Mouse (Mus musculus) CH12.LX (cell line): Measurements from ENCODE around the gene Dnajb13. TPM values are rescaled to one million over a fixed set of nuclear protein-coding genes. Genes with fewer than 3 reads are reported as not detected.

ENCODE experiments used
- DNase-seq: peaks from one replicate; pipeline ENCODE4 v3.0.0-alpha.2; 2013; ENCODE audit errors: extremely low read depth
- H3K27ac ChIP-seq: 2 replicates; pipeline ENCODE4 v1.5.1; 2012; ENCODE audit warnings: low read depth, mild to moderate bottlenecking, control low read depth, moderate library complexity; ENCODE audit not compliant: insufficient read depth
- H3K27me3 ChIP-seq: replicated peaks from 2 replicates; pipeline ENCODE3; 2012; ENCODE audit warnings: inconsistent platforms
- H3K36me3 ChIP-seq, 2 experiments: replicated peaks in 1 of 2; 2 replicates each; pipeline versions ENCODE3 to v1.6.1; 2012; ENCODE audit warnings: inconsistent platforms in 1 of 2, low read length in 1 of 2, mild to moderate bottlenecking in 1 of 2, mixed read lengths in 1 of 2, moderate library complexity in 1 of 2; ENCODE audit not compliant: control insufficient read depth in 1 of 2, insufficient read depth in 1 of 2
- H3K4me1 ChIP-seq, 2 experiments: 2 replicates each; pipeline ENCODE4 v1.6.1; 2012; ENCODE audit warnings: inconsistent platforms in 1 of 2, moderate library complexity in 1 of 2; ENCODE audit not compliant: insufficient read depth in 2 of 2, control insufficient read depth in 1 of 2
- H3K4me2 ChIP-seq: 2 replicates; pipeline ENCODE4 v1.6.1; 2012; ENCODE audit warnings: low read depth, mild to moderate bottlenecking, control low read depth; ENCODE audit not compliant: poor library complexity, insufficient read depth, severe bottlenecking
- H3K4me3 ChIP-seq, 3 experiments: fragments of 150-350 bp in 1 of 3; sonication (generic) in 1 of 3; replicated peaks in 1 of 3; 2 replicates each; pipeline versions ENCODE3 to v1.5.1; 2011 to 2012; ENCODE audit warnings: low read depth in 2 of 3, low read length in 2 of 3, mild to moderate bottlenecking in 2 of 3, moderate library complexity in 2 of 3, control low read depth in 1 of 3, improper control_type of control experiment in 1 of 3, inconsistent platforms in 1 of 3, mixed read lengths in 1 of 3; ENCODE audit not compliant: poor library complexity in 1 of 3
- H3K79me2 ChIP-seq: replicated peaks from 2 replicates; pipeline ENCODE4 v1.6.1; 2012; ENCODE audit warnings: mild to moderate bottlenecking, moderate library complexity; ENCODE audit not compliant: control insufficient read depth, poor library complexity, insufficient read depth, severe bottlenecking; ENCODE audit errors: extremely low read depth
- H3K9ac ChIP-seq: 2 replicates; pipeline ENCODE4 v1.6.1; 2012; ENCODE audit warnings: low read depth, mild to moderate bottlenecking, control low read depth, moderate library complexity; ENCODE audit not compliant: insufficient read depth
- H3K9me3 ChIP-seq: replicated peaks from 2 replicates; pipeline ENCODE3; 2012; ENCODE audit warnings: low read length, inconsistent platforms, mixed read lengths
- BHLHE40 ChIP-seq: IDR thresholded peaks from 2 replicates; pipeline ENCODE4 v1.6.1; 2011; ENCODE audit warnings: mild to moderate bottlenecking, low read depth, low read length, improper control_type of control experiment
- CHD1 ChIP-seq: IDR thresholded peaks from 2 replicates; pipeline ENCODE4 v1.6.1; 2012; ENCODE audit warnings: low read depth, low read length, improper control_type of control experiment, inconsistent platforms
- CHD2 ChIP-seq: IDR thresholded peaks from 2 replicates; pipeline ENCODE4 v1.6.1; 2011; ENCODE audit warnings: low read length, improper control_type of control experiment
- CTCF ChIP-seq, 2 experiments: IDR thresholded peaks in 1 of 2; conservative IDR thresholded peaks in 1 of 2; 2 replicates each; pipeline ENCODE4 v1.5.1; 2011 to 2012; ENCODE audit warnings: low read depth in 2 of 2, low read length in 2 of 2, improper control_type of control experiment in 1 of 2, inconsistent platforms in 1 of 2, mild to moderate bottlenecking in 1 of 2, moderate library complexity in 1 of 2
- E2F4 ChIP-seq: IDR thresholded peaks from 2 replicates; pipeline ENCODE4 v1.6.1; 2011; ENCODE audit warnings: low read depth, low read length, improper control_type of control experiment; ENCODE audit not compliant: insufficient replicate concordance
- ELF1 ChIP-seq: IDR thresholded peaks from 2 replicates; pipeline ENCODE4 v1.6.1; 2014; ENCODE audit warnings: low read depth, mild to moderate bottlenecking, inconsistent platforms, low read length, improper control_type of control experiment
- EP300 ChIP-seq: IDR thresholded peaks from 2 replicates; pipeline ENCODE4 v1.6.1; 2011; ENCODE audit warnings: low read length, improper control_type of control experiment
- ETS1 ChIP-seq: conservative IDR thresholded peaks from 2 replicates; pipeline ENCODE4 v1.6.1; 2012; ENCODE audit warnings: low read depth, mild to moderate bottlenecking, inconsistent platforms, low read length, improper control_type of control experiment, moderate library complexity
- GABPA ChIP-seq: IDR thresholded peaks from 2 replicates; pipeline ENCODE4 v1.6.1; 2012; ENCODE audit warnings: low read depth, low read length, improper control_type of control experiment, inconsistent platforms; ENCODE audit not compliant: insufficient replicate concordance
- HCFC1 ChIP-seq: IDR thresholded peaks from 2 replicates; pipeline ENCODE4 v1.6.1; 2012; ENCODE audit warnings: low read depth, mild to moderate bottlenecking, inconsistent platforms, low read length, improper control_type of control experiment
- IRF4 ChIP-seq: IDR thresholded peaks from 2 replicates; pipeline ENCODE4 v1.6.1; 2014; ENCODE audit warnings: low read depth, mild to moderate bottlenecking, inconsistent platforms, low read length, improper control_type of control experiment
- JUN ChIP-seq: IDR thresholded peaks from 2 replicates; pipeline ENCODE4 v1.6.1; 2011; ENCODE audit warnings: low read depth, mild to moderate bottlenecking, low read length, improper control_type of control experiment, moderate library complexity; ENCODE audit not compliant: insufficient read depth
- JUND ChIP-seq: conservative IDR thresholded peaks from 2 replicates; pipeline ENCODE4 v1.6.1; 2011; ENCODE audit warnings: low read depth, low read length, improper control_type of control experiment
- KAT2A ChIP-seq: IDR thresholded peaks from 2 replicates; pipeline ENCODE4 v1.6.1; 2012; ENCODE audit warnings: low read length, improper control_type of control experiment, inconsistent platforms; ENCODE audit not compliant: insufficient replicate concordance
- MAFK ChIP-seq: IDR thresholded peaks from 2 replicates; pipeline ENCODE4 v1.6.1; 2011; ENCODE audit warnings: low read length, improper control_type of control experiment; ENCODE audit not compliant: insufficient replicate concordance
- MAX ChIP-seq: IDR thresholded peaks from 2 replicates; pipeline ENCODE4 v1.6.1; 2011; ENCODE audit warnings: low read length, improper control_type of control experiment
- MAZ ChIP-seq: IDR thresholded peaks from 2 replicates; pipeline ENCODE4 v1.6.1; 2012; ENCODE audit warnings: low read depth, mild to moderate bottlenecking, inconsistent platforms, low read length, improper control_type of control experiment, moderate library complexity
- MEF2A ChIP-seq: IDR thresholded peaks from 2 replicates; pipeline ENCODE4 v1.6.1; 2014; ENCODE audit warnings: low read depth, mild to moderate bottlenecking, inconsistent platforms, low read length, improper control_type of control experiment, borderline replicate concordance
- MXI1 ChIP-seq: IDR thresholded peaks from 2 replicates; pipeline ENCODE4 v1.6.1; 2011; ENCODE audit warnings: mild to moderate bottlenecking, low read depth, low read length, improper control_type of control experiment
- MYC ChIP-seq: IDR thresholded peaks from 2 replicates; pipeline ENCODE4 v1.6.1; 2011; ENCODE audit warnings: low read depth, mild to moderate bottlenecking, improper control_type of control experiment, low read length
- NELFE ChIP-seq: IDR thresholded peaks from 2 replicates; pipeline ENCODE4 v1.6.1; 2011; ENCODE audit warnings: low read depth, low read length, improper control_type of control experiment
- NRF1 ChIP-seq: IDR thresholded peaks from 2 replicates; pipeline ENCODE4 v1.6.1; 2014; ENCODE audit warnings: low read depth, mild to moderate bottlenecking, inconsistent platforms, low read length, improper control_type of control experiment, moderate library complexity
- PAX5 ChIP-seq: IDR thresholded peaks from 2 replicates; pipeline ENCODE4 v1.6.1; 2012; ENCODE audit warnings: low read length, inconsistent platforms, mixed read lengths
- POLR2A ChIP-seq: IDR thresholded peaks from 2 replicates; pipeline ENCODE4 v1.6.1; 2011; ENCODE audit warnings: low read depth, mild to moderate bottlenecking, improper control_type of control experiment, low read length
- POLR2AphosphoS2 ChIP-seq: IDR thresholded peaks from 2 replicates; pipeline ENCODE4 v1.6.1; 2011; ENCODE audit warnings: low read depth, low read length, improper control_type of control experiment
- RAD21 ChIP-seq: IDR thresholded peaks from 2 replicates; pipeline ENCODE4 v1.6.1; 2011; ENCODE audit warnings: low read depth, mild to moderate bottlenecking, low read length, improper control_type of control experiment, moderate library complexity
- RCOR1 ChIP-seq: conservative IDR thresholded peaks from 2 replicates; pipeline ENCODE4 v1.6.1; 2012; ENCODE audit warnings: low read depth, mild to moderate bottlenecking, inconsistent platforms, low read length, improper control_type of control experiment
- SIN3A ChIP-seq: IDR thresholded peaks from 2 replicates; pipeline ENCODE4 v1.6.1; 2012; ENCODE audit warnings: low read length, improper control_type of control experiment, inconsistent platforms
- SMC3 ChIP-seq: IDR thresholded peaks from 2 replicates; pipeline ENCODE4 v1.6.1; 2011; ENCODE audit warnings: low read depth, low read length, improper control_type of control experiment
- TBP ChIP-seq: conservative IDR thresholded peaks from 2 replicates; pipeline ENCODE4 v1.6.1; 2011; ENCODE audit warnings: low read depth, low read length, improper control_type of control experiment
- TCF12 ChIP-seq: IDR thresholded peaks from 2 replicates; pipeline ENCODE4 v1.6.1; 2014; ENCODE audit warnings: low read depth, mild to moderate bottlenecking, inconsistent platforms, low read length, improper control_type of control experiment
- UBTF ChIP-seq: IDR thresholded peaks from 2 replicates; pipeline ENCODE4 v1.6.1; 2012; ENCODE audit warnings: low read depth, mild to moderate bottlenecking, inconsistent platforms, low read length, improper control_type of control experiment, moderate library complexity
- USF1 ChIP-seq: IDR thresholded peaks from 2 replicates; pipeline ENCODE4 v1.6.1; 2014; ENCODE audit warnings: low read depth, mild to moderate bottlenecking, inconsistent platforms, low read length, improper control_type of control experiment
- USF2 ChIP-seq: conservative IDR thresholded peaks from 2 replicates; pipeline ENCODE4 v1.6.1; 2011; ENCODE audit warnings: low read depth, low read length, improper control_type of control experiment
- ZC3H11A ChIP-seq: IDR thresholded peaks from 2 replicates; pipeline ENCODE4 v1.6.1; 2012; ENCODE audit warnings: low read depth, mild to moderate bottlenecking, inconsistent platforms, low read length, improper control_type of control experiment
- ZKSCAN1 ChIP-seq: IDR thresholded peaks from 2 replicates; pipeline ENCODE4 v1.6.1; 2012; ENCODE audit warnings: low read depth, inconsistent platforms, low read length, improper control_type of control experiment, borderline replicate concordance
- ZMIZ1 ChIP-seq: IDR thresholded peaks from 2 replicates; pipeline ENCODE4 v1.6.1; 2012; ENCODE audit warnings: low read depth, mild to moderate bottlenecking, inconsistent platforms, low read length, improper control_type of control experiment
- ZNF384 ChIP-seq: IDR thresholded peaks from 2 replicates; pipeline ENCODE4 v1.6.1; 2012; ENCODE audit warnings: low read depth, low read length, improper control_type of control experiment, inconsistent platforms
- dilution Hi-C: fragments of 300-500 bp; cut with MboI; formaldehyde crosslinking; loops from 2 replicates; pipeline ENCODE4 v1.14.3; 2020; ENCODE audit warnings: low sequenced_read_pairs; ENCODE audit not compliant: extremely low pct_unique_long_range_greater_than_20kb, extremely low pct_ligation_motif_present
- in situ Hi-C: fragments of 300-500 bp; cut with MboI; formaldehyde crosslinking; loops from 3 replicates; pipeline ENCODE4 v1.14.3; 2019; ENCODE audit warnings: low sequenced_read_pairs, low pct_ligation_motif_present, low pct_unique_long_range_greater_than_20kb, mixed read lengths
- polyA plus RNA-seq: library from polyadenylated mRNA; unstranded; fragments of >175 nt; gene quantifications from 2 replicates; pipeline ENCODE4 v1.2.1, GENCODE M21; 2012; ENCODE audit warnings: low read depth; ENCODE audit not compliant: insufficient read length
- total RNA-seq, 2 experiments: library from RNA; depleted of rRNA; stranded (reverse); fragments of 300-350 nt in 1 of 2; fragments of >200 nt in 1 of 2; gene quantifications; 2 replicates each; pipeline ENCODE4 v1.2.3; 2012 to 2014

Dnajb13 gene
- total and polyA plus RNA-seq, 3 experiments, result 13.9 to 32.0 (median 15.6) TPM

DNA sequence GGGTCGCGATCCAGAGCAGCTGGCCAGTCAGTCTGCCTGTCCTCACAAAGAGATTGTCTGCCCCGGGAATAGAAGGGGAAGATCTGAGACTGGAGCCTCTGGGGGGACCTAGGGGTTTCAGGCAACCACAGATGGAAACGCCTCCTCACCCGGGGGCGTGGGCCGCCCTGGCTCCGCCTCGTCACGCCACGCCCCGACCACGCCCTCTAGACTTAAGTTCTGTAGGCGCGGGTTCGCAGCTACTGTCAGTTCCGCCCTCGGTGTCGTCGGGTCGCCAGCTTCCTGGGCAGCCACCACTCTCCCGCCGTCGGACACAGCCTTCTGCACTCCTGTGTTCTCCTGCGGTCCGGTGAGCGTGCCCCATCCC lies 21.7 kb downstream of the Dnajb13 start, which contains the start of gene Ucp2:
Gene Ucp2, plus strand, starts transcription at position 221 of the 367 bp plus-strand sequence.
- peak within 1 kb of the TSS; percentile 74 for H3K9ac ChIP-seq
- dilution Hi-C loops, result no loop called here
- peak; percentile 91 for DNase-seq
- H3K4me3 ChIP-seq, result peak within 1 kb of the TSS; percentile 75 to 93 (median 86)
- peaks cover 25% of the 10 kb centered on the region for H3K79me2 ChIP-seq
- no peaks in the 10 kb centered on the region for H3K9me3 ChIP-seq
- TF ChIP-seq CTCF (conservative IDR thresholded peaks at IDR 0.05 in 1 of 2, IDR thresholded peaks at IDR 0.05 in 1 of 2; ENCODE audit: low read depth in 2 of 2, low read length in 2 of 2) (no peak), RCOR1 (no peak), ELF1 (peak; percentile 75), MAFK (no peak), RAD21 (no peak), BHLHE40 (no peak), ETS1 (no peak), CHD2 (no peak), MAX (no peak), POLR2AphosphoS2 (peak; percentile 98), JUN (no peak), USF2 (no peak), UBTF (no peak), ZMIZ1 (peak; percentile 99), NRF1 (peak; percentile 43; the same call in 1 of the 2 replicates), MXI1 (no peak), IRF4 (no peak), SIN3A (peak; percentile 93), USF1 (no peak), NELFE (peak; percentile 100), MYC (no peak), KAT2A (0 out of 2 replicates have a peak, but pooled peaks have one; percentile 34), ZNF384 (no peak), HCFC1 (peak; percentile 17; the same call in 1 of the 2 replicates), POLR2A (peak; percentile 100), PAX5 (no peak), EP300 (no peak), MEF2A (peak; percentile 43; the same call in 1 of the 2 replicates), E2F4 (no peak), CHD1 (no peak), GABPA (no peak), MAZ (no peak), JUND (no peak), ZC3H11A (no peak), ZKSCAN1 (no peak), TCF12 (peak; percentile 93), SMC3 (no peak), TBP (peak; percentile 96)
- TF ChIP-seq, all 38 proteins: peak for 12
- H3K36me3 ChIP-seq, result peaks cover 16 to 36% of the 10 kb centered on the region in 2 experiments
- peak within 1 kb of the TSS; percentile 69 for H3K27ac ChIP-seq
- peak within 1 kb of the TSS; percentile 80 for H3K4me2 ChIP-seq
- in situ Hi-C loops, result no loop called here
- H3K27me3 ChIP-seq, result no peaks in the 10 kb centered on the region
- peaks cover 12 to 31% of the 10 kb centered on the region in 2 experiments for H3K4me1 ChIP-seq
